Comparison of ENCODE assay signal across 17 mouse cellular contexts in genomic region chr10:95616821-95617220, GRCm38 (mm10). TPM values are rescaled to one million over a fixed set of nuclear protein-coding genes. Genes with fewer than 3 reads are reported as not detected.
DNase-seq lines count a peak whose midpoint lies in the region; ATAC-seq lines count a peak whose summit lies in the region.
"Had no signal": no experiment of that assay in that cellular context is flagged by ENCODE, and none has a peak within 500 bp of the region (broad histone marks: within the 10 kb centered on the region; RNA-seq: fewer than 3 reads in every experiment).

No protein-coding gene starts in this region.

- H3K27me3 ChIP-seq in kidney, embryonic 16.5 days (ENCODE audit: insufficient read depth, low read length) = no peaks in the 10 kb centered on the region
- H3K27me3 ChIP-seq: embryonic facial prominence, embryonic 13.5 days; forebrain, embryonic 13.5 days had no signal

- H3K4me1 ChIP-seq in kidney, embryonic 16.5 days (ENCODE audit: insufficient read depth, low read length) = no peaks in the 10 kb centered on the region
- H3K4me1 ChIP-seq: embryonic facial prominence, embryonic 13.5 days had no signal

- 74% methylated on average over 5 of the region's 5 CpGs for WGBS in kidney, embryonic 16.5 days

- no peak overlapping the region for H3K9ac ChIP-seq in kidney, embryonic 16.5 days (replicated peaks; ENCODE audit: low read length)
- H3K9ac ChIP-seq: embryonic facial prominence, embryonic 13.5 days; forebrain, embryonic 13.5 days had no signal

- H3K4me3 ChIP-seq in kidney, embryonic 16.5 days (ENCODE audit: low read length) = no peak overlapping the region
- H3K4me3 ChIP-seq: embryonic facial prominence, embryonic 13.5 days; forebrain, embryonic 13.5 days; myocyte had no signal

- H3K36me3 ChIP-seq in kidney, embryonic 16.5 days (ENCODE audit: insufficient read depth, low read length) = no peaks in the 10 kb centered on the region
- H3K36me3 ChIP-seq: embryonic facial prominence, embryonic 13.5 days had no signal

- H3K27ac ChIP-seq in kidney, embryonic 16.5 days (ENCODE audit: low read length) = no peak overlapping the region
- H3K27ac ChIP-seq: embryonic facial prominence, embryonic 13.5 days; forebrain, embryonic 13.5 days had no signal

- no peak for ATAC-seq in CD4-positive, CD25-positive, alpha-beta regulatory T cell, adult 4 months
- ATAC-seq in kidney, embryonic 16.5 days (ENCODE audit: low FRiP score, low TSS enrichment) = no peak
- ATAC-seq: forebrain, embryonic 13.5 days had no signal

- no peaks in the 10 kb centered on the region for H3K9me3 ChIP-seq in kidney, embryonic 16.5 days (ENCODE audit: low read length)
- H3K9me3 ChIP-seq: embryonic facial prominence, embryonic 13.5 days; forebrain, embryonic 13.5 days had no signal

- no peak overlapping the region for H3K4me2 ChIP-seq in kidney, embryonic 16.5 days (replicated peaks; ENCODE audit: low read depth, low read length)
- H3K4me2 ChIP-seq: embryonic facial prominence, embryonic 13.5 days; forebrain, embryonic 13.5 days had no signal

- peak; percentile 6 for DNase-seq in CD4-positive, CD25-positive, alpha-beta regulatory T cell, adult 2 months (ENCODE audit: low read depth, low spot score)
- peak; percentile 85 for DNase-seq in kidney, adult 18-20 months
- peak; percentile 71 for DNase-seq in adrenal gland, postnatal 14 days
- peak; percentile 58 for DNase-seq in kidney, postnatal 10 days
- DNase-seq in frontal cortex, postnatal 10 days (ENCODE audit: low spot score in 2 of 2) = no peak
- no peak for DNase-seq in retina, postnatal 1 day
- DNase-seq: cerebellum, adult 18-20 months; gastrocnemius, postnatal 25 days had no signal

RNA-seq across cellular contexts. Expression of gene Nudt4, which starts 52.9 kb away (rescaled TPM):
- polyA plus RNA-seq in CD4-positive, CD25-positive, alpha-beta regulatory T cell, adult 4 months (2017; shearing (Covaris generic)) = 1 to 10 TPM; 7.0 to 9.1 TPM
- 119 and 132 TPM in 2 replicates for polyA plus RNA-seq in kidney, embryonic 16.5 days (2015; fragmentation: Nextera tagmentation; extraction: Ambion mirVana)
- total RNA-seq in adrenal gland, postnatal 14 days (2021) = 103 and 113 TPM in 2 replicates

RNA-seq across cellular contexts. Expression of gene Anapc15-ps, which starts 56.4 kb away (rescaled TPM):
- not detected for polyA plus RNA-seq in CD4-positive, CD25-positive, alpha-beta regulatory T cell, adult 4 months (2017; shearing (Covaris generic))
- 1.8 TPM in 1 of 2 replicates, not detected in the other for polyA plus RNA-seq in kidney, embryonic 16.5 days (2015; fragmentation: Nextera tagmentation; extraction: Ambion mirVana)
- total RNA-seq in adrenal gland, postnatal 14 days (2021) = not detected in 2 replicates
- total RNA-seq: gastrocnemius, postnatal 25 days; layer of hippocampus, adult 8-10 months had no signal
- polyA plus RNA-seq: embryonic facial prominence, embryonic 13.5 days; forebrain, embryonic 13.5 days; hindbrain, embryonic 11.5 days; limb, embryonic 11.5 days; testis, adult 2 months had no signal

Comparison
In these comparisons a context has a peak if more than half of its experiments do, and no peak if none do; other contexts are left out.
1. DNase-seq: peak in CD4-positive, CD25-positive, alpha-beta regulatory T cell, adult 2 months (single experiment), kidney, adult 18-20 months (single experiment), adrenal gland, postnatal 14 days (single experiment) and kidney, postnatal 10 days (single experiment); none in frontal cortex, postnatal 10 days (0 of 2) and retina, postnatal 1 day (single experiment).
2. RNA of gene Nudt4, which starts 52.9 kb away (polyA plus RNA-seq): 119 to 132 TPM in kidney, embryonic 16.5 days; 7.0 to 9.1 TPM in CD4-positive, CD25-positive, alpha-beta regulatory T cell, adult 4 months; every median in the first group is over 10 times any median in the second.